ENCODE assay signal across 13 mouse cellular contexts in genomic region chr7:128022974-128023373, GRCm38 (mm10). TPM values are rescaled to one million over a fixed set of nuclear protein-coding genes. Genes with fewer than 3 reads are reported as not detected.
DNase-seq lines count a peak whose midpoint lies in the region; ATAC-seq and TF ChIP-seq lines count a peak whose summit lies in the region.
"Had no signal": no experiment of that assay in that cellular context is flagged by ENCODE, and none has a peak within 500 bp of the region (broad histone marks: within the 10 kb centered on the region; RNA-seq: fewer than 3 reads in every experiment).

No protein-coding gene starts in this region.

- no peak overlapping the region for H3K27ac ChIP-seq in intestine, postnatal 0 days (ENCODE audit: low read depth, low read length)
- no peak overlapping the region for H3K27ac ChIP-seq in intestine, embryonic 15.5 days
- H3K27ac ChIP-seq in thymus, adult 2 months (ENCODE audit: control insufficient read depth, insufficient read depth, low read length): no peak overlapping the region
- no peak overlapping the region for H3K27ac ChIP-seq in bone marrow, adult 2 months (ENCODE audit: control insufficient read depth, insufficient read depth, low read depth, low read length, poor library complexity)
- no peak overlapping the region for H3K27ac ChIP-seq in forebrain, embryonic 10.5 days
- H3K27ac ChIP-seq: liver, embryonic 15.5 days; midbrain, embryonic 12.5 days had no signal

- peak; percentile 26 for DNase-seq in thymus, postnatal 14 days
- no peak for DNase-seq in thymus, adult 2 months
- DNase-seq in forebrain, embryonic 10.5 days (ENCODE audit: extremely low spot score, low spot score): no peak
- DNase-seq: kidney, adult 18-20 months; layer of hippocampus, postnatal 36 days had no signal

- TF ChIP-seq POLR2A in thymus, adult 2 months (IDR thresholded peaks at IDR 0.05; ENCODE audit: control insufficient read depth, extremely low read depth, insufficient read depth, low read length, poor library complexity): no peak
- TF ChIP-seq POLR2A in bone marrow, adult 2 months (IDR thresholded peaks at IDR 0.05; ENCODE audit: borderline replicate concordance, control insufficient read depth, low read depth, low read length): no peak

- no peak overlapping the region for H3K9ac ChIP-seq in intestine, postnatal 0 days (ENCODE audit: low read depth, low read length)
- H3K9ac ChIP-seq in intestine, embryonic 15.5 days: no peak overlapping the region
- H3K9ac ChIP-seq: liver, embryonic 15.5 days; midbrain, embryonic 12.5 days had no signal

- 68% methylated on average over 8 of the region's 8 CpGs for WGBS in intestine, postnatal 0 days
- WGBS in intestine, embryonic 15.5 days: 63% methylated on average over 8 of the region's 8 CpGs
- WGBS in thymus, adult 2 months: 78% methylated on average over 8 of the region's 8 CpGs
- WGBS in bone marrow, adult 2 months: 66% methylated on average over 8 of the region's 8 CpGs
- WGBS in forebrain, embryonic 10.5 days: 64% methylated on average over 8 of the region's 8 CpGs

- H3K4me2 ChIP-seq in intestine, postnatal 0 days (replicated peaks; ENCODE audit: low read depth): no peak overlapping the region
- no peak overlapping the region for H3K4me2 ChIP-seq in intestine, embryonic 15.5 days (replicated peaks)
- H3K4me2 ChIP-seq: liver, embryonic 15.5 days; midbrain, embryonic 12.5 days had no signal

- no peak for ATAC-seq in intestine, postnatal 0 days
- no peak for ATAC-seq in intestine, embryonic 15.5 days
- no peak; the same call in 1 of the 2 replicates for ATAC-seq in monocyte, adult 5-6 weeks (replicated peaks; ENCODE audit: insufficient number of reproducible peaks, low FRiP score, low TSS enrichment, poor library complexity, severe bottlenecking)

- H3K4me1 ChIP-seq in intestine, postnatal 0 days (replicated peaks; ENCODE audit: control insufficient read depth, insufficient read depth, low read length): no peaks in the 10 kb centered on the region; the same call in 1 of the 2 replicates
- no peaks in the 10 kb centered on the region for H3K4me1 ChIP-seq in intestine, embryonic 15.5 days (replicated peaks)
- no peaks in the 10 kb centered on the region for H3K4me1 ChIP-seq in thymus, adult 2 months (replicated peaks; ENCODE audit: control insufficient read depth, insufficient read depth, low read length)
- peaks cover 3% of the 10 kb centered on the region for H3K4me1 ChIP-seq in bone marrow, adult 2 months (ENCODE audit: control insufficient read depth, insufficient read depth, low read length)
- no peaks in the 10 kb centered on the region for H3K4me1 ChIP-seq in forebrain, embryonic 10.5 days
- H3K4me1 ChIP-seq: liver, embryonic 15.5 days; midbrain, embryonic 12.5 days had no signal

- H3K27me3 ChIP-seq in intestine, postnatal 0 days (replicated peaks; ENCODE audit: control insufficient read depth, insufficient read depth, low read length): no peaks in the 10 kb centered on the region
- H3K27me3 ChIP-seq in intestine, embryonic 15.5 days (replicated peaks): no peaks in the 10 kb centered on the region
- H3K27me3 ChIP-seq in thymus, adult 2 months (ENCODE audit: control insufficient read depth, insufficient read depth, low read length): no peaks in the 10 kb centered on the region
- H3K27me3 ChIP-seq in forebrain, embryonic 10.5 days (ENCODE audit: poor library complexity, severe bottlenecking): no peaks in the 10 kb centered on the region
- H3K27me3 ChIP-seq: liver, embryonic 15.5 days; midbrain, embryonic 12.5 days had no signal

- TF ChIP-seq CTCF in intestine, postnatal 0 days (IDR thresholded peaks at IDR 0.05; ENCODE audit: low read depth): peak; percentile 64
- TF ChIP-seq CTCF in thymus, adult 2 months (IDR thresholded peaks at IDR 0.05; ENCODE audit: borderline replicate concordance, control insufficient read depth, extremely low read depth, insufficient read depth, low read length, poor library complexity): no peak
- peak; percentile 36; the same call in 1 of the 2 replicates for TF ChIP-seq CTCF in bone marrow, adult 2 months (IDR thresholded peaks at IDR 0.05; ENCODE audit: control insufficient read depth, insufficient read depth, low read length)

- H3K9me3 ChIP-seq in intestine, postnatal 0 days (ENCODE audit: control insufficient read depth): no peaks in the 10 kb centered on the region
- no peaks in the 10 kb centered on the region for H3K9me3 ChIP-seq in intestine, embryonic 15.5 days
- H3K9me3 ChIP-seq in forebrain, embryonic 10.5 days: no peaks in the 10 kb centered on the region
- H3K9me3 ChIP-seq: liver, embryonic 15.5 days; midbrain, embryonic 12.5 days had no signal

- no peak overlapping the region for H3K4me3 ChIP-seq in intestine, postnatal 0 days (ENCODE audit: low read depth, low read length)
- no peak overlapping the region for H3K4me3 ChIP-seq in intestine, embryonic 15.5 days (replicated peaks)
- H3K4me3 ChIP-seq in thymus, adult 2 months (ENCODE audit: control insufficient read depth, insufficient read depth, low read length): no peak overlapping the region
- H3K4me3 ChIP-seq in bone marrow, adult 2 months (replicated peaks; ENCODE audit: control insufficient read depth, low read depth, low read length): no peak overlapping the region
- H3K4me3 ChIP-seq in forebrain, embryonic 10.5 days: no peak overlapping the region
- H3K4me3 ChIP-seq: liver, embryonic 15.5 days; midbrain, embryonic 12.5 days had no signal

- H3K36me3 ChIP-seq in intestine, postnatal 0 days (ENCODE audit: control insufficient read depth, insufficient read depth): no peaks in the 10 kb centered on the region
- H3K36me3 ChIP-seq in intestine, embryonic 15.5 days: no peaks in the 10 kb centered on the region
- no peaks in the 10 kb centered on the region for H3K36me3 ChIP-seq in thymus, adult 2 months (ENCODE audit: control insufficient read depth, insufficient read depth, low read length)
- no peaks in the 10 kb centered on the region for H3K36me3 ChIP-seq in forebrain, embryonic 10.5 days (replicated peaks)
- H3K36me3 ChIP-seq: liver, embryonic 15.5 days; midbrain, embryonic 12.5 days had no signal

RNA-seq across cellular contexts. Expression of gene Trim72, which starts 19.2 kb away (rescaled TPM):
- polyA plus RNA-seq in intestine, postnatal 0 days (2015; fragmentation: Nextera tagmentation; extraction: Ambion mirVana): 0.29 and 0.47 TPM in 2 replicates
- 0.19 and 0.53 TPM in 2 replicates for polyA plus RNA-seq in intestine, embryonic 15.5 days (2015; fragmentation: Nextera tagmentation; extraction: Ambion mirVana)
- 1.4 and 13.4 TPM in 2 replicates for polyA plus RNA-seq in thymus, adult 2 months (2012; rRNA removed)
- polyA plus RNA-seq in bone marrow, adult 2 months (2011; ENCODE audit: insufficient read depth, insufficient read length, low replicate concordance, missing spikeins): 0.45 and 1.1 TPM in 2 replicates
- total RNA-seq in monocyte, adult 5-6 weeks (2017): 0.68 TPM in 1 of 3 replicates, not detected in the others
- not detected in 2 replicates for polyA plus RNA-seq in forebrain, embryonic 10.5 days (2016; fragmentation: Nextera tagmentation; extraction: Ambion mirVana)
- polyA plus RNA-seq: midbrain, embryonic 12.5 days had no signal

RNA-seq across cellular contexts. Expression of gene Pycard, which starts 29.3 kb away (rescaled TPM):
- 537 and 545 TPM in 2 replicates for polyA plus RNA-seq in intestine, postnatal 0 days (2015; fragmentation: Nextera tagmentation; extraction: Ambion mirVana)
- polyA plus RNA-seq in intestine, embryonic 15.5 days (2015; fragmentation: Nextera tagmentation; extraction: Ambion mirVana): 418 and 480 TPM in 2 replicates
- polyA plus RNA-seq in thymus, adult 2 months (2012; rRNA removed): 420 and 521 TPM in 2 replicates
- polyA plus RNA-seq in bone marrow, adult 2 months (2011; ENCODE audit: insufficient read depth, insufficient read length, low replicate concordance, missing spikeins): 17.7 and 19.9 TPM in 2 replicates
- 65.7 to 90.8 TPM (median 79.5 TPM) in 3 replicates for total RNA-seq in monocyte, adult 5-6 weeks (2017)
- polyA plus RNA-seq in forebrain, embryonic 10.5 days (2016; fragmentation: Nextera tagmentation; extraction: Ambion mirVana): 6.3 and 6.6 TPM in 2 replicates

RNA-seq across cellular contexts. Expression of gene Itgam, which starts 39.5 kb away (rescaled TPM):
- 0.70 and 0.88 TPM in 2 replicates for polyA plus RNA-seq in intestine, postnatal 0 days (2015; fragmentation: Nextera tagmentation; extraction: Ambion mirVana)
- 2.1 TPM in 2 replicates for polyA plus RNA-seq in intestine, embryonic 15.5 days (2015; fragmentation: Nextera tagmentation; extraction: Ambion mirVana)
- 7.9 and 9.6 TPM in 2 replicates for polyA plus RNA-seq in thymus, adult 2 months (2012; rRNA removed)
- 15.4 and 60.8 TPM in 2 replicates for polyA plus RNA-seq in bone marrow, adult 2 months (2011; ENCODE audit: insufficient read depth, insufficient read length, low replicate concordance, missing spikeins)
- 419 to 520 TPM (median 447 TPM) in 3 replicates for total RNA-seq in monocyte, adult 5-6 weeks (2017)
- 0.33 and 0.40 TPM in 2 replicates for polyA plus RNA-seq in forebrain, embryonic 10.5 days (2016; fragmentation: Nextera tagmentation; extraction: Ambion mirVana)

RNA-seq across cellular contexts. Expression of gene Gm49368, which starts 39.5 kb away (rescaled TPM):
- polyA plus RNA-seq in intestine, postnatal 0 days (2015; fragmentation: Nextera tagmentation; extraction: Ambion mirVana): not detected in 2 replicates
- polyA plus RNA-seq in intestine, embryonic 15.5 days (2015; fragmentation: Nextera tagmentation; extraction: Ambion mirVana): not detected in 2 replicates
- 0.03 TPM in 1 of 2 replicates, not detected in the other for polyA plus RNA-seq in thymus, adult 2 months (2012; rRNA removed)
- polyA plus RNA-seq in bone marrow, adult 2 months (2011; ENCODE audit: insufficient read depth, insufficient read length, low replicate concordance, missing spikeins): 8.2 and 16.7 TPM in 2 replicates
- 33.7 to 34.7 TPM in 2 of 3 replicates, not detected in the other for total RNA-seq in monocyte, adult 5-6 weeks (2017)
- polyA plus RNA-seq in forebrain, embryonic 10.5 days (2016; fragmentation: Nextera tagmentation; extraction: Ambion mirVana): not detected in 2 replicates
- total RNA-seq: layer of hippocampus, postnatal 36 days had no signal
- polyA plus RNA-seq: heart, embryonic 14.5 days; midbrain, embryonic 12.5 days; stomach, embryonic 14.5 days had no signal

RNA-seq across cellular contexts. Expression of gene Fus, which starts 55.7 kb away (rescaled TPM):
- polyA plus RNA-seq in intestine, postnatal 0 days (2015; fragmentation: Nextera tagmentation; extraction: Ambion mirVana): 120 and 132 TPM in 2 replicates
- polyA plus RNA-seq in intestine, embryonic 15.5 days (2015; fragmentation: Nextera tagmentation; extraction: Ambion mirVana): 306 and 315 TPM in 2 replicates
- polyA plus RNA-seq in thymus, adult 2 months (2012; rRNA removed): 478 and 527 TPM in 2 replicates
- 627 and 763 TPM in 2 replicates for polyA plus RNA-seq in bone marrow, adult 2 months (2011; ENCODE audit: insufficient read depth, insufficient read length, low replicate concordance, missing spikeins)
- total RNA-seq in monocyte, adult 5-6 weeks (2017): 85.2 to 172 TPM (median 110 TPM) in 3 replicates
- polyA plus RNA-seq in forebrain, embryonic 10.5 days (2016; fragmentation: Nextera tagmentation; extraction: Ambion mirVana): 362 and 407 TPM in 2 replicates

Comparison
In these comparisons a context has a peak if more than half of its experiments do, and no peak if none do; other contexts are left out.
1. RNA of gene Pycard, which starts 29.3 kb away (polyA plus RNA-seq): 537 to 545 TPM in intestine, postnatal 0 days, 420 to 521 TPM in thymus, adult 2 months and 418 to 480 TPM in intestine, embryonic 15.5 days; 17.7 to 19.9 TPM in bone marrow, adult 2 months and 6.3 to 6.6 TPM in forebrain, embryonic 10.5 days; every median in the first group is over 10 times any median in the second.